Mouse (Mus musculus) heart, adult 2 months (tissue): ENCODE measurements at regions not wholly inside any gene's neighbourhood (a gene's known extent, or its start where the extent isn't known, plus 50 kb on each side); places are given as distances from the start of the nearest gene placed in this dataset.
"Not testable (repeated sequence)": the region's sequence is repeated elsewhere in the genome, so short reads cannot be mapped to it uniquely, and the experiment has no call there.

ENCODE experiments used
- CTCF ChIP-seq: fragments of 200-600 bp; IDR thresholded peaks from 2 replicates; pipeline ENCODE4 v1.8.1; 2022; ENCODE audit warnings: antibody characterized with exemption, mild to moderate bottlenecking, moderate library complexity
- EP300 ChIP-seq: fragments of 200-500 bp; IDR thresholded peaks from 2 replicates; pipeline ENCODE4 v1.6.1; 2011; ENCODE audit warnings: low read depth, low read length, control low read depth; ENCODE audit not compliant: insufficient read depth

- TF ChIP-seq CTCF, EP300: not testable (repeated sequence)
These were observed 297.9 kb downstream of the Lrrc3b start for GRCm38 (mm10) chr14:15140871-15141270.
